Mouse (Mus musculus): ENCODE results near the gene Foxc1. TPM values are rescaled to one million over a fixed set of nuclear protein-coding genes. Genes with fewer than 3 reads are reported as not detected.

Gene Foxc1
- total RNA-seq, 2 experiments from 2014 or later, result 1.8 to 2.6 TPM

DNA sequence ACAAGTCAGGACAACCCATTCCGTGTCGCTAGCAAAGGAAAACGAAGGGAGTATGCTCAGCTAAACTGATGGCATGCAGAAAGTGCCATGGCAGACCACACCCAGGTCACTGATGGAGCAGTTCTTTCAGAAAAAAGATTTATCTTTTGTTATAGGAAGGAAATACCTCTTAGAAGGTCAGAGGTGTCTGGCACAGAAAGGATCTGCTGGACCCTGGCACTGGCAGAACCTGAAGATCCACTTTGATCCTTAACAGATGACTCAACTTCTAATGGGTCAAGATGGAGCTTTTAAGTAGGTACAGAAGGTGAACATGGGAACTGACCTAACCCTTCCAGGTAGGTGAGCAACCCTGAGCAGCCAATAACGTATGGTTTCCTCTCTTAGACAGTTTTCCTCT, 29.4 kb downstream of the Foxc1 start:
- DNase-seq, result no peak

DNA sequence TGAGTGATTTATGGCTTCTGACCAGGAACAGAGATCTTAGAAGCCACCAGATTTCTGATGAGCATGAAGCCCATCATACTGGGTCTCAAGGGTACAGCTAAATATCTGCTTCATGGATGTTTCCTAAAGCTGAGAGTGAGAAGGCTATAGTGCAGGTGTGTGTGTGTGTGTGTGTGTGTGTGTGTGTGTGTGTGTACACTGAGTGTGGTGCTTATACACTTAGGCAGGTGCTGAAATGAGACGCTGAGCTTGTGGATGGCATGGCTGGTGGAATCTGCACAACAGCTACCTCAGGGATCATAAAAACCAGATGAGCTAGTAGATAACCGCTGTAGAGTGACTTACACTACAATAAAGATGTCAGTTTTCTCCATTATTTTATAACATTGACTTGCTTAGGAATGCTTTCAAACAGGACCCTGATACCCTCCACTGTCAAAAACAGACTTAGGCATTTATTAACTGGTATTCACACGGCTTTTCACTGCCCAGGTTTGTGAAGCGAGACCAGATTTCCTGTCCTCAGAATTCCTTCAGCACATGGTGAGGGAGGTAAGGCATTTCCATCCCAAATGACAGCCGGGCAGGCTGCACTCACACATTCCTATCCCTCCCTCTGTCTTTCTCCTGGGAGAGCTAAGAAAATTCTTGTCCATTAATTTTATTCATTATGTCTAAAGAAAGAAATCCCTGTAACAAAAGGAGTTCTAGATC, 43.0 kb downstream of the Foxc1 start:
- no peak for DNase-seq

DNA sequence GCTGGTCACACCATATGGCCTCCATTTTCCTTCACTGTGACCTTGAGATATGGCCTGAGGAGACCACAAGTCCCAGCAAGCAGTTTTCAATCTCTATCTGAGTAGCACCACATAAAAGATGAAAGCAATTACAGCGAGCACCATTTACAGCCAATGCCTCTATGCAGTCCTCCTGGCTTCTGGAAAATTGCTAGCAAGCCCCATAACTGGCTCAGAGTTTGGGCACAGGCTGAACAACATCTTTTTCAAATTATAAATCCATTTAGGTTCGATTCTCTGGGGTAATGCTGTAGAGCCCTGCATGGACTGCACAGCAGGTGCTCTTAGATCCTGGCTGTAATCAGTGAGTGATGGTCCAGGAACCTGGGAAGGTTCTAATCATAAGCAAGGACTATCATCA, 47.1 kb downstream of the Foxc1 start:
- no peak for DNase-seq

DNA sequence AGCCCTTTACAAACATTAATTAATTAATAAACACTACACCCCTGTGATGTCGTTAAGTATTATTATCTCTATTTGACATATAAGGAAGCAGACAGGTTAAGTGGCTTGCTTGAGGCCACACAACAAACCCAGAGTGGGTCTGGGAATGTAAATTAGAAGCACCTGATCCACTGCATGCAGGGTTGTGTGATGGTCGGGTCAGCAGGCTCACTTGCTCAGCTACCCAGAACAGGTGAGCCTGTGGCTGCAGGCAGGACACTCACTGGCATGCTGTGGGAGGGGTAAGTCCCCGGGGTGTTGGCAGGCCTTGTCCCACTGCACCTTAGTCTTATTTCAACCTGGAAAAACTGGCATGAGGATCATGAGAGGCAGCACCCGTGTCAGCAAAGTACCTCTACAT, 47.6 kb downstream of the Foxc1 start:
- DNase-seq, result no peak

DNA sequence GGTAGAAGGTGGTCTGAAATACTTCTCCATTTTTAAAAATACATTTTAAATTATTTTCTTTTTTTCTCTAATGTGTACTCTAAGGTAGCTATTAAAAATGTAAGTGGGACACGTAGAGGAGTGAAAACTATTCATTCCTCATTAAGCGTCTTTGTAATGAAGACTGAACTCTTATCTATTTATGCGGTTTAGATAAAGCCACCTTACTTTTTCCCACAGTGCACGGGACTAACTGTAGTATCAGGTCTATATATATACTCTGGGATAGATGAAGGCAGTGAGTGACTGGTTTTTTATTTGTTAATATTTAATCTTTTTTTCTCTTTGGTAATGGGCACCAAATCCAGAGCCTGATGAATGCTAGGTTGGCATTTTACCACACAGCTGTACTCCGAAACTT, 53.8 kb downstream of the Foxc1 start:
- no peak for DNase-seq

Other genes with a start within 250 kb of the Foxc1 start
- not detected for gene A530084C06Rik, start 247.3 kb upstream of the Foxc1 start, total RNA-seq (2021)
- not detected for gene Foxf2, start 180.8 kb upstream of the Foxc1 start, total RNA-seq (2021)

All from gastrocnemius, postnatal 10 days (tissue).